Mouse (Mus musculus): ENCODE results near the gene Mark3. TPM values are rescaled to one million over a fixed set of nuclear protein-coding genes. Genes with fewer than 3 reads are reported as not detected.

Gene Mark3
- polyA plus RNA-seq, 1 experiment = not detected

- TF ChIP-seq CTCF (IDR thresholded peaks at IDR 0.05; ENCODE audit: insufficient read depth, low read depth, low read length) = no peak
- TF ChIP-seq POLR2A (IDR thresholded peaks at IDR 0.05; ENCODE audit: insufficient read depth, low read depth, low read length) = no peak
- Histone ChIP-seq H3K4me1 (ENCODE audit: control insufficient read depth, insufficient read depth, low read length) (peaks cover 27% of the 10 kb centered on the region), H3K27ac (ENCODE audit: insufficient read depth, low read depth, low read length) (peak overlapping the region; percentile 3; the same call in 1 of the 2 replicates), H3K4me3 (ENCODE audit: insufficient read depth, low read depth, low read length) (no peak overlapping the region)
- WGBS = 81% methylated on average over 5 of the region's 5 CpGs
Measured at GRCm38 (mm10) chr12:111667421-111667820, 93.1 kb downstream of the Mark3 start.

GRCm38 (mm10) chr12:111668457-111668912 is 94.2 kb downstream of the Mark3 start:
- Histone ChIP-seq H3K4me3 (ENCODE audit: insufficient read depth, low read depth, low read length) (peak overlapping the region; percentile 80; the same call in 1 of the 2 replicates), H3K27ac (ENCODE audit: insufficient read depth, low read depth, low read length) (peak overlapping the region; percentile 69), H3K4me1 (ENCODE audit: control insufficient read depth, insufficient read depth, low read length) (peaks cover 33% of the 10 kb centered on the region)
- TF ChIP-seq POLR2A (IDR thresholded peaks at IDR 0.05; ENCODE audit: insufficient read depth, low read depth, low read length) (peak; percentile 58), CTCF (IDR thresholded peaks at IDR 0.05; ENCODE audit: insufficient read depth, low read depth, low read length) (peak; percentile 78)
- WGBS = under 1% methylated on average over 8 of the region's 8 CpGs

GRCm38 (mm10) chr12:111669000-111669788 is 94.9 kb downstream of the Mark3 start:
- Histone ChIP-seq H3K4me1 (ENCODE audit: control insufficient read depth, insufficient read depth, low read length) (peaks cover 27% of the 10 kb centered on the region), H3K27ac (ENCODE audit: insufficient read depth, low read depth, low read length) (peak overlapping the region; percentile 97), H3K4me3 (ENCODE audit: insufficient read depth, low read depth, low read length) (peak overlapping the region; percentile 80)
- TF ChIP-seq CTCF (IDR thresholded peaks at IDR 0.05; ENCODE audit: insufficient read depth, low read depth, low read length) (no peak), POLR2A (IDR thresholded peaks at IDR 0.05; ENCODE audit: insufficient read depth, low read depth, low read length) (no peak)
- 11% methylated on average over 23 of the region's 23 CpGs for WGBS

GRCm38 (mm10) chr12:111669961-111670360 is 95.6 kb downstream of the Mark3 start:
- Histone ChIP-seq H3K4me3 (ENCODE audit: insufficient read depth, low read depth, low read length) (peak overlapping the region; percentile 80), H3K4me1 (ENCODE audit: control insufficient read depth, insufficient read depth, low read length) (peaks cover 27% of the 10 kb centered on the region), H3K27ac (ENCODE audit: insufficient read depth, low read depth, low read length) (peak overlapping the region; percentile 97)
- 9% methylated on average over 8 of the region's 8 CpGs for WGBS
- TF ChIP-seq CTCF (IDR thresholded peaks at IDR 0.05; ENCODE audit: insufficient read depth, low read depth, low read length) (no peak), POLR2A (IDR thresholded peaks at IDR 0.05; ENCODE audit: insufficient read depth, low read depth, low read length) (no peak; the same call in 1 of the 2 replicates)

- 4% methylated on average over 29 of the region's 29 CpGs for WGBS
- H3K4me1 ChIP-seq (ENCODE audit: control insufficient read depth, insufficient read depth, low read length) = peaks cover 22% of the 10 kb centered on the region
- peak overlapping the region; percentile 80 for H3K4me3 ChIP-seq (ENCODE audit: insufficient read depth, low read depth, low read length)
- H3K27ac ChIP-seq (ENCODE audit: insufficient read depth, low read depth, low read length) = peak overlapping the region; percentile 97
- TF ChIP-seq CTCF (IDR thresholded peaks at IDR 0.05; ENCODE audit: insufficient read depth, low read depth, low read length) (no peak), POLR2A (IDR thresholded peaks at IDR 0.05; ENCODE audit: insufficient read depth, low read depth, low read length) (no peak)
Measured at GRCm38 (mm10) chr12:111670371-111670971, 96.1 kb downstream of the Mark3 start.

- H3K4me1 ChIP-seq (ENCODE audit: control insufficient read depth, insufficient read depth, low read length) = peaks cover 19% of the 10 kb centered on the region
- WGBS = 2% methylated on average over 35 of the region's 35 CpGs
- peak overlapping the region; percentile 97 for H3K27ac ChIP-seq (ENCODE audit: insufficient read depth, low read depth, low read length)
- peak overlapping the region; percentile 80 for H3K4me3 ChIP-seq (ENCODE audit: insufficient read depth, low read depth, low read length)
- TF ChIP-seq POLR2A (IDR thresholded peaks at IDR 0.05; ENCODE audit: insufficient read depth, low read depth, low read length) (no peak), CTCF (IDR thresholded peaks at IDR 0.05; ENCODE audit: insufficient read depth, low read depth, low read length) (no peak)
Measured at GRCm38 (mm10) chr12:111670976-111671375, 96.7 kb downstream of the Mark3 start.

GRCm38 (mm10) chr12:111671431-111671902 is 97.1 kb downstream of the Mark3 start:
- H3K4me3 ChIP-seq (ENCODE audit: insufficient read depth, low read depth, low read length) = peak overlapping the region; percentile 80
- under 1% methylated on average over 34 of the region's 34 CpGs for WGBS
- TF ChIP-seq CTCF (IDR thresholded peaks at IDR 0.05; ENCODE audit: insufficient read depth, low read depth, low read length) (no peak), POLR2A (IDR thresholded peaks at IDR 0.05; ENCODE audit: insufficient read depth, low read depth, low read length) (peak; percentile 29; the same call in 1 of the 2 replicates)
- H3K27ac ChIP-seq (ENCODE audit: insufficient read depth, low read depth, low read length) = peak overlapping the region; percentile 97
- H3K4me1 ChIP-seq (ENCODE audit: control insufficient read depth, insufficient read depth, low read length) = peaks cover 17% of the 10 kb centered on the region

GRCm38 (mm10) chr12:111672176-111672575 is 97.9 kb downstream of the Mark3 start, which contains the start of gene Ckb:
Gene Ckb (minus strand): TSS chr12:111672338.
- WGBS = under 1% methylated on average over 31 of the region's 31 CpGs
- no peak for TF ChIP-seq CTCF (IDR thresholded peaks at IDR 0.05; ENCODE audit: insufficient read depth, low read depth, low read length)
- peak; percentile 99 for TF ChIP-seq POLR2A (IDR thresholded peaks at IDR 0.05; ENCODE audit: insufficient read depth, low read depth, low read length)
- Histone ChIP-seq H3K27ac (ENCODE audit: insufficient read depth, low read depth, low read length) (peak within 1 kb of the TSS; percentile 97), H3K4me3 (ENCODE audit: insufficient read depth, low read depth, low read length) (peak within 1 kb of the TSS; percentile 80), H3K4me1 (ENCODE audit: control insufficient read depth, insufficient read depth, low read length) (peaks cover 15% of the 10 kb centered on the region)

- no peak for TF ChIP-seq POLR2A (IDR thresholded peaks at IDR 0.05; ENCODE audit: insufficient read depth, low read depth, low read length)
- peak overlapping the region; percentile 49 for H3K4me3 ChIP-seq (ENCODE audit: insufficient read depth, low read depth, low read length)
- 10% methylated on average over 12 of the region's 12 CpGs for WGBS
- H3K4me1 ChIP-seq (ENCODE audit: control insufficient read depth, insufficient read depth, low read length) = peaks cover 15% of the 10 kb centered on the region
- peak overlapping the region; percentile 90 for H3K27ac ChIP-seq (ENCODE audit: insufficient read depth, low read depth, low read length)
Measured at GRCm38 (mm10) chr12:111672581-111672980, 98.3 kb downstream of the Mark3 start.

Measured in olfactory bulb, adult 2 months (tissue).